Mouse (Mus musculus) G1E-ER4 (cell line): ENCODE results near the gene Lrrc58. TPM values are rescaled to one million over a fixed set of nuclear protein-coding genes. Genes with fewer than 3 reads are reported as not detected.

Experiments
- GATA1 ChIP-seq: IDR thresholded peaks from one replicate; pipeline ENCODE4 v1.8.0; 2012; ENCODE audit warnings: low read length, inconsistent platforms
- polyA plus RNA-seq: library from polyadenylated mRNA; stranded (reverse); fragments of >175 nt; gene quantifications from 2 replicates; pipeline ENCODE4 v1.2.3, GENCODE M21; 2012

The Lrrc58 gene
- polyA plus RNA-seq, 1 experiment: 3.9 TPM

- TF ChIP-seq GATA1: no peak
These were observed 10.7 kb upstream of the Lrrc58 start for GRCm38 (mm10) chr16:37857495-37857894.

GRCm38 (mm10) chr16:37860213-37860612 is 8.0 kb upstream of the Lrrc58 start:
- no peak for TF ChIP-seq GATA1

- no peak for TF ChIP-seq GATA1
These were observed 7.2 kb upstream of the Lrrc58 start, which contains the start of gene Gm36028 for GRCm38 (mm10) chr16:37861029-37861428. Gene Gm36028 (minus strand): TSS chr16:37861146.

GRCm38 (mm10) chr16:37863876-37864275 is 4.3 kb upstream of the Lrrc58 start:
- no peak for TF ChIP-seq GATA1

GRCm38 (mm10) chr16:37865841-37866240 is 2.3 kb upstream of the Lrrc58 start:
- TF ChIP-seq GATA1: no peak

GRCm38 (mm10) chr16:37868506-37869469 is 599 bp downstream of the Lrrc58 start:
- TF ChIP-seq GATA1: no peak

GRCm38 (mm10) chr16:37869470-37870231 is 1.5 kb downstream of the Lrrc58 start:
- no peak for TF ChIP-seq GATA1

GRCm38 (mm10) chr16:37871112-37871715 is 3.0 kb downstream of the Lrrc58 start:
- TF ChIP-seq GATA1: no peak

GRCm38 (mm10) chr16:37874501-37875235 is 6.5 kb downstream of the Lrrc58 start:
- TF ChIP-seq GATA1: no peak

- TF ChIP-seq GATA1: no peak
These were observed 9.2 kb downstream of the Lrrc58 start for GRCm38 (mm10) chr16:37877406-37877805.

- TF ChIP-seq GATA1: no peak
These were observed 10.8 kb downstream of the Lrrc58 start for GRCm38 (mm10) chr16:37878951-37879505.

- no peak for TF ChIP-seq GATA1
These were observed 11.7 kb downstream of the Lrrc58 start for GRCm38 (mm10) chr16:37879750-37880419.

- TF ChIP-seq GATA1: no peak
These were observed 13.0 kb downstream of the Lrrc58 start for GRCm38 (mm10) chr16:37881168-37881567.

- no peak for TF ChIP-seq GATA1
These were observed 20.8 kb downstream of the Lrrc58 start for GRCm38 (mm10) chr16:37888986-37889385.

GRCm38 (mm10) chr16:37892667-37893066 is 24.5 kb downstream of the Lrrc58 start:
- TF ChIP-seq GATA1: no peak
